Mouse (Mus musculus) heart, embryonic 15.5 days (tissue): ENCODE results near the gene Tmem203. TPM values are rescaled to one million over a fixed set of nuclear protein-coding genes. Genes with fewer than 3 reads are reported as not detected.

Experiments
- ATAC-seq: fragments of 200-750 bp; cut with Nextera tagmentation; replicated peaks from 2 replicates; pipeline ENCODE4 v1.8.0; 2017; ENCODE audit warnings: low read depth, moderate TSS enrichment; ENCODE audit not compliant: insufficient number of reproducible peaks, insufficient read depth, low FRiP score
- H3K27ac ChIP-seq: fragments of 300-500 bp; sonication (generic); 2 replicates; pipeline ENCODE4 v1.5.1; 2015; ENCODE audit warnings: mild to moderate bottlenecking, inconsistent platforms
- H3K27me3 ChIP-seq: fragments of 300-500 bp; sonication (generic); 2 replicates; pipeline ENCODE4 v1.6.1; 2015; ENCODE audit warnings: inconsistent platforms
- H3K36me3 ChIP-seq: fragments of 300-500 bp; sonication (generic); 2 replicates; pipeline ENCODE4 v1.6.1; 2015; ENCODE audit warnings: mild to moderate bottlenecking, inconsistent platforms
- H3K4me1 ChIP-seq: fragments of 300-500 bp; sonication (generic); replicated peaks from 2 replicates; pipeline ENCODE4 v1.6.1; 2015; ENCODE audit warnings: inconsistent platforms
- H3K4me2 ChIP-seq: fragments of 300-500 bp; sonication (generic); 2 replicates; pipeline ENCODE4 v1.6.1; 2015; ENCODE audit warnings: inconsistent platforms, mild to moderate bottlenecking, moderate library complexity
- H3K4me3 ChIP-seq: fragments of 300-500 bp; sonication (generic); 2 replicates; pipeline ENCODE4 v1.5.1; 2015; ENCODE audit warnings: mild to moderate bottlenecking, inconsistent platforms
- H3K9ac ChIP-seq: fragments of 300-500 bp; sonication (generic); 2 replicates; pipeline ENCODE4 v1.6.1; 2015; ENCODE audit warnings: mild to moderate bottlenecking, inconsistent platforms
- H3K9me3 ChIP-seq: fragments of 300-500 bp; sonication (generic); replicated peaks from 2 replicates; pipeline ENCODE4 v1.6.1; 2016; ENCODE audit warnings: inconsistent platforms
- WGBS: fragments of 180-500 bp; shearing (Covaris S2); methylation state at CpG from one replicate; pipeline ENCODE4 v1.1.7; 2015; ENCODE audit warnings: mixed read lengths; 5-methylcytosine and 5-hydroxymethylcytosine counted together
- polyA plus RNA-seq: library from polyadenylated mRNA; unstranded; fragments of >200 nt; fragmentation: Nextera tagmentation; extraction: Ambion mirVana; gene quantifications from 2 replicates; pipeline ENCODE4 v1.2.1, GENCODE M21; 2015

Tmem203 gene
- polyA plus RNA-seq, 1 experiment from 2014 or later: 17.6 TPM

GRCm38 (mm10) chr2:25293706-25294105 lies 38.5 kb downstream of the Tmem203 start:
- Histone ChIP-seq H3K9ac (no peak overlapping the region), H3K27ac (no peak overlapping the region), H3K36me3 (no peaks in the 10 kb centered on the region), H3K9me3 (no peaks in the 10 kb centered on the region), H3K27me3 (peaks cover 97% of the 10 kb centered on the region), H3K4me2 (no peak overlapping the region), H3K4me3 (no peak overlapping the region), H3K4me1 (peaks cover 29% of the 10 kb centered on the region)
- 74% methylated on average over 9 of the region's 9 CpGs for WGBS
- no peak for ATAC-seq

- H3K9me3 ChIP-seq: no peaks in the 10 kb centered on the region
- H3K4me2 ChIP-seq: no peak overlapping the region
- H3K4me1 ChIP-seq: peaks cover 7% of the 10 kb centered on the region
- H3K27me3 ChIP-seq: peaks cover 73% of the 10 kb centered on the region
- no peaks in the 10 kb centered on the region for H3K36me3 ChIP-seq
- H3K27ac ChIP-seq: no peak overlapping the region
- no peak overlapping the region for H3K4me3 ChIP-seq
- H3K9ac ChIP-seq: no peak overlapping the region
- no peak for ATAC-seq
- WGBS: 69% methylated on average over 8 of the region's 8 CpGs
Observed at GRCm38 (mm10) chr2:25297093-25297492, 41.9 kb downstream of the Tmem203 start.

- Histone ChIP-seq H3K4me2 (no peak overlapping the region), H3K4me1 (no peaks in the 10 kb centered on the region), H3K27ac (no peak overlapping the region), H3K27me3 (peaks cover 70% of the 10 kb centered on the region), H3K9ac (no peak overlapping the region), H3K4me3 (no peak overlapping the region), H3K9me3 (no peaks in the 10 kb centered on the region), H3K36me3 (no peaks in the 10 kb centered on the region)
- whole genome bisulfite sequencing: 73% methylated on average over 10 of the region's 10 CpGs
- ATAC-seq: no peak
Observed at GRCm38 (mm10) chr2:25298046-25298445, 42.8 kb downstream of the Tmem203 start.

GRCm38 (mm10) chr2:25303452-25303851 lies 48.2 kb downstream of the Tmem203 start:
- Histone ChIP-seq H3K9ac (no peak overlapping the region), H3K4me1 (peaks cover 7% of the 10 kb centered on the region), H3K9me3 (no peaks in the 10 kb centered on the region), H3K36me3 (no peaks in the 10 kb centered on the region), H3K4me3 (no peak overlapping the region), H3K27me3 (peaks cover 68% of the 10 kb centered on the region), H3K27ac (no peak overlapping the region), H3K4me2 (no peak overlapping the region)
- 64% methylated on average over 3 of the region's 3 CpGs for WGBS
- no peak for ATAC-seq

GRCm38 (mm10) chr2:25303931-25304656 lies 48.9 kb downstream of the Tmem203 start:
- Histone ChIP-seq H3K36me3 (no peaks in the 10 kb centered on the region), H3K27me3 (peaks cover 73% of the 10 kb centered on the region), H3K4me2 (peak overlapping the region; percentile 81; the same call in 1 of the 2 replicates), H3K9me3 (no peaks in the 10 kb centered on the region), H3K9ac (no peak overlapping the region), H3K27ac (no peak overlapping the region), H3K4me1 (peaks cover 7% of the 10 kb centered on the region), H3K4me3 (0 out of 2 replicates have a peak overlapping the region, but pooled peaks have one; percentile 45)
- 63% methylated on average over 7 of the region's 7 CpGs for WGBS
- ATAC-seq: no peak

- ATAC-seq: peak; percentile 43; the same call in 1 of the 2 replicates
- Histone ChIP-seq H3K4me2 (peak overlapping the region; percentile 81), H3K27me3 (peaks cover 81% of the 10 kb centered on the region), H3K9me3 (no peaks in the 10 kb centered on the region), H3K4me3 (peak overlapping the region; percentile 45), H3K27ac (no peak overlapping the region), H3K4me1 (peaks cover 7% of the 10 kb centered on the region), H3K9ac (peak overlapping the region; percentile 26), H3K36me3 (no peaks in the 10 kb centered on the region)
- 1% methylated on average over 39 of the region's 45 CpGs for WGBS
Observed at GRCm38 (mm10) chr2:25304657-25305541, 49.7 kb downstream of the Tmem203 start.

Other genes starting within 250 kb of the Tmem203 start
- gene Nsmf, start 201.1 kb upstream of the Tmem203 start, polyA plus RNA-seq: 55.9 and 68.2 TPM in 2 replicates
- not detected in 2 replicates for gene Entpd8, start 175.1 kb upstream of the Tmem203 start, polyA plus RNA-seq
- gene Noxa1, start 160.3 kb upstream of the Tmem203 start, polyA plus RNA-seq: 0.15 and 0.16 TPM in 2 replicates
- 17.3 and 19.0 TPM in 2 replicates for gene Nrarp, start 74.7 kb upstream of the Tmem203 start, polyA plus RNA-seq
- 5.8 and 10.3 TPM in 2 replicates for gene Tor4a, start 58.6 kb upstream of the Tmem203 start, polyA plus RNA-seq
- 62.7 and 79.5 TPM in 2 replicates for gene Nelfb, start 44.0 kb upstream of the Tmem203 start, polyA plus RNA-seq
- not detected in 2 replicates for gene Stpg3, start 40.8 kb upstream of the Tmem203 start, polyA plus RNA-seq
- gene Fam166a, start 36.7 kb upstream of the Tmem203 start, polyA plus RNA-seq: 0.57 and 0.65 TPM in 2 replicates
- gene Tubb4b, start 30.7 kb upstream of the Tmem203 start, polyA plus RNA-seq: 358 and 463 TPM in 2 replicates
- gene Slc34a3, start 21.1 kb upstream of the Tmem203 start, polyA plus RNA-seq: not detected in 2 replicates
- not detected in 2 replicates for gene Rnf224, start 18.7 kb upstream of the Tmem203 start, polyA plus RNA-seq
- gene Rnf208, start 13.2 kb upstream of the Tmem203 start, polyA plus RNA-seq: 4.3 and 6.0 TPM in 2 replicates
- 0.30 TPM in 2 replicates for gene Cysrt1, start 13.0 kb upstream of the Tmem203 start, polyA plus RNA-seq
- 2.3 and 3.3 TPM in 2 replicates for gene AL732309.1, start 8.6 kb upstream of the Tmem203 start, polyA plus RNA-seq
- gene Tprn, start 7.2 kb downstream of the Tmem203 start, polyA plus RNA-seq: 3.6 and 5.2 TPM in 2 replicates
- 137 and 152 TPM in 2 replicates for gene Ssna1, start 17.0 kb downstream of the Tmem203 start, polyA plus RNA-seq
- 67.5 and 92.0 TPM in 2 replicates for gene Anapc2, start 17.0 kb downstream of the Tmem203 start, polyA plus RNA-seq
- not detected in 2 replicates for gene Tmem210, start 32.7 kb downstream of the Tmem203 start, polyA plus RNA-seq
- 0.28 and 0.89 TPM in 2 replicates for gene Lrrc26, start 34.5 kb downstream of the Tmem203 start, polyA plus RNA-seq
- 0.25 and 0.28 TPM in 2 replicates for gene Grin1, start 63.7 kb downstream of the Tmem203 start, polyA plus RNA-seq
- gene Man1b1, start 76.9 kb downstream of the Tmem203 start, polyA plus RNA-seq: 30.2 and 31.1 TPM in 2 replicates
- 9.5 and 12.5 TPM in 2 replicates for gene Dpp7, start 100.9 kb downstream of the Tmem203 start, polyA plus RNA-seq
- 13.9 and 16.0 TPM in 2 replicates for gene Uap1l1, start 110.2 kb downstream of the Tmem203 start, polyA plus RNA-seq
- 15.4 and 25.5 TPM in 2 replicates for gene Sapcd2, start 116.9 kb downstream of the Tmem203 start, polyA plus RNA-seq
- gene Entpd2, start 140.4 kb downstream of the Tmem203 start, polyA plus RNA-seq: 1.8 and 4.6 TPM in 2 replicates
- 28.8 and 41.6 TPM in 2 replicates for gene Npdc1, start 143.9 kb downstream of the Tmem203 start, polyA plus RNA-seq
- 0.08 and 0.15 TPM in 2 replicates for gene Fut7, start 167.8 kb downstream of the Tmem203 start, polyA plus RNA-seq
- gene Abca2, start 173.3 kb downstream of the Tmem203 start, polyA plus RNA-seq: 3.5 and 5.6 TPM in 2 replicates
- gene Clic3, start 201.4 kb downstream of the Tmem203 start, polyA plus RNA-seq: 6.1 and 9.6 TPM in 2 replicates
- 31.1 and 38.0 TPM in 2 replicates for gene Paxx, start 205.7 kb downstream of the Tmem203 start, polyA plus RNA-seq
- gene Ptgds, start 214.6 kb downstream of the Tmem203 start, polyA plus RNA-seq: 107 and 134 TPM in 2 replicates
- gene Lcn12, start 238.5 kb downstream of the Tmem203 start, polyA plus RNA-seq: not detected in 2 replicates
- gene Fbxw5, start 245.3 kb downstream of the Tmem203 start, polyA plus RNA-seq: 72.6 and 94.1 TPM in 2 replicates
- 3.5 and 5.0 TPM in 2 replicates for gene C8g, start 246.3 kb downstream of the Tmem203 start, polyA plus RNA-seq